Mouse (Mus musculus) R1 (cell line): ENCODE results near the gene Nhsl2.

Source experiments
- DNase-seq: peaks from one replicate; pipeline ENCODE4 v3.0.0-alpha.2; 2018; ENCODE audit warnings: low read depth, low spot score

Gene Nhsl2

DNA sequence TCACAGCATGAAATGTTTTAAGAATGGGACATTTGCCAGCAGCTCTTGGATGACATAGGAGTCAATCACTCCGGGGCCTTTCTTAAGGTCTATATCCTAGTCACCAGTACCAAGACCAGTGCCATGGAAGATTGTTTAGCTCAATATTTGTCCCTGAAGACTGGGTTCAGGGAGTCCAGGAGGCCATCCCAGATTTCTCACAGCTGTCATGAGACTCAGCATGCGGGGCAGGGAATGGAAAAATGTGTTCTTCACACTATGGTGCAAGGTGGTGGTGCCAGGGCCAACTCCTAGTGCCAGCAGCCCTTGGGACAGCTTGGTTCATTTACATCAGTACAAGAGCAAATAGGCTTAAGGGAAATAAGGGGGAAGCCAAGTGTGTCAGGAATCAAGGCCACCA lies 131.4 kb downstream of the Nhsl2 start:
- DNase-seq, result no peak

GRCm38 (mm10) chrX:101981450-101981849 lies 132.3 kb downstream of the Nhsl2 start:
- DNase-seq, result peak; percentile 58

GRCm38 (mm10) chrX:101983638-101984037 lies 134.5 kb downstream of the Nhsl2 start:
- no peak for DNase-seq

- DNase-seq, result peak; percentile 45
Observed at GRCm38 (mm10) chrX:101986657-101987367, 137.6 kb downstream of the Nhsl2 start.

- peak; percentile 74 for DNase-seq
Observed at GRCm38 (mm10) chrX:101993841-101994571, 144.8 kb downstream of the Nhsl2 start.

DNA sequence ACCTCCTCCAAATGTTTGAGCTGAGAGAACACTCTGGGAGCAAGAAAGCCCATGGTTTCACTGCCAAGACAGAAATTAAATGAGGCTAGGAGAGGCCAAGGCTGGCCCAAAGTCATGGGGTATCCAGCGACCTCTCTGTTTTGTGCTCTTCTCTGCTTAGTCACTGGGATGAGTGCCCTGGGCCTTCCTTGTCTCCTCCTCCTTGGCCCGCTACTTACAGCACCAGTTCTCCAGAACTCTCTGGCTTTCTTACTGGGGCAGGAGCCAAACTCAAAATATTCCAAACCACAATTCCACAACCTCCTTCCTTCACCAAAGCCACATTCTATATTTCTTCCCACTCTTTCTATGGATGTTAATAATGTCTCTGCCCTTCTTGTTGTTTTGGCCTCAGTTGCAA lies 147.5 kb downstream of the Nhsl2 start:
- DNase-seq, result no peak

- DNase-seq, result peak; percentile 35
Observed at GRCm38 (mm10) chrX:102003632-102004315, 154.6 kb downstream of the Nhsl2 start.

- DNase-seq, result no peak
Observed at GRCm38 (mm10) chrX:102004370-102004769, 155.2 kb downstream of the Nhsl2 start.

DNA sequence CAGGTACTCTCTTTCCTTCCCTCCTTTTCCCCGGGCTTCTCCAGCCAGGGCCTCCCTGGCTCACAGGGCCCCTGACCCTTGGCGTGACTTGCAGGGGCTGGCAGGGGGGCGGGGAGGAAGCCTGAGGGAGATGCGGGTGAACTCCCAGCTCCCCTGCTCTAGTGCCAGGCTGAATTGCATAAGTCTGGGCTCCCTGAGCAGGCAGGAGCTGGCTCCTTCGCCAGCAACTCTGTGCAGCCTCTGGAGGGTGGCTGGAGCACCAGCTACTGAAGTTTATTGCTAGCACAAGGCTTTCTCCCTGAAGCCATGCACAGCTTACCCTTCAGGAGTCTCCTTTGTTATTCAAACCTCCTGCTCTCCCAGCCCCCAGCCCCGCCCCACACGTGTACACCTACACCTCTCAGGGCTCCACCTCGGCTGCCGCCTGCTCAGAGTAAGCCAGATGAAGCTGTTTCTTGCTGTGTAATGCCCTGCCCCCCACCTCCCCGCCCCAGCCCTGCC lies 156.0 kb downstream of the Nhsl2 start:
- peak; percentile 94 for DNase-seq

DNA sequence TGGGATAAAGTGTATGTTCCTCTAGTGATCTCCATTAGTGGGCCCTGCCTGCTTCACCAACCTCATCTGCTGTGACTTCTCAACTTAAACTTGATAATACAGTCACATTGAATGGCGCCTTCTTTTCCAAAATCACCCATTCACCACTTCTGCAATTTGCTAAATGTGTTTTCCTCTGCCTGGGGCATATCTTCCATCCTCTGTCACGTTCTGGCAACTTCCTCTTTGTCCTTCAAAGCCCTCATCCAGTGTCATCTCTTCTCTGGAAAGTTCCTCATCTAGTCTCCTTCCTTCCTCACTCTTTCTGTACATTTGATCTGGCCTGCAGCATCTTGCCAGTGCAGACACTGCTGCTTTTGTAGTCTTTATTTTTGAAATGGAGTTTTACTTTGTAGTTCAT lies 158.8 kb downstream of the Nhsl2 start:
- no peak for DNase-seq

DNA sequence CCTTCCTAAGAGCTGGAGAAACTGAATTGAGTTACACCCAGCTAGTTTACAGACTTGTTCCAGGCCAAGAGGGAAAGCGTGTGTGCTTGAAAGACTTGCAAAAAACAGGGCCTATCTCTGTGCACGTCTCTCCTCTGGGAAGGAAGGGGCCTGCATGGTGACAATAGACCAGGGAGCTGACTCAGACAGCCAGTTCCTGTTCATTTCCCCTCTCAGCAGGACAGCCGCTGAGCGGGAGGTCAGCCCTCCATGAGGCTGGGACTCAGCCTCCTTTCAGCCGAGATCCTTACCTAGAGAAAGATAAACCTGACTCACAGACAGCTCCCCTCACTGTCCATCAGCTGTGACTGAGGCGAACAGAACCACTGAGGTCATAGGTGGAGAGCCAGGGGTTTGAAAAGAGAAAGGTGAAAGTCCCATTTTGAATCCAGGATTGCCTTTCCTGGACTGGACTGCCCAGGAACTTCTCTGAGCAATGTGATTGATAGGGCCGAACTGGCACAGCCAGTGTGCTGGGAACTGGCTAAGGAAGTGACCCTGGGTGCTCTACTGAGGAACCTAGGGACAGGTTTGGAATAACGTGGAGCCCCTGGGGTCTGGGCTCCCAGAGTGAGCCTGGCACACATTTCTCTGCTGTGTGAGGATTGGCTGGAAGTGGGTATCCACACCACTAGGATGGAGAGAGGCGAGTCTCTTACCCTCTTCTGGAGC lies 168.2 kb downstream of the Nhsl2 start:
- peak; percentile 9 for DNase-seq

- no peak for DNase-seq
Observed at GRCm38 (mm10) chrX:102018890-102019289, 169.7 kb downstream of the Nhsl2 start.

GRCm38 (mm10) chrX:102019471-102020240 lies 170.5 kb downstream of the Nhsl2 start:
- DNase-seq, result no peak

DNA sequence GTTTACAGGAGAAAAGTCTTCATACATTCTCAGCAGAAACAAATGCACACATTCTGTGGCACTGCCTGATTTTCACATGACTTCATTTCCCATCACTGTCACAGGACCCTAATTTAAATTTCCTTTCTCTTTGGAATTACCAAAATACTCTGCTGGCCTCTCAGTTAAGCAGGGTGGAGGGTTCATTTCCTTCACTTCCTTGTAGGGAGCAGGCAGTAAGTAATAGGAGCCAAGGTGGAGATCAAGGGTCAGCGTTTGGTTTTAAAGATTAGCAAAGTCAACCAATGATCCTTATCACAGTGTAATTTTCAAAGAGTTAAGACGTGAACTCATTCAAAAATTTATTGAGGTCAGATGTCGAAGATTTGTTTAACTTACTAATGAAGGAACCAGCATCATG lies 175.8 kb downstream of the Nhsl2 start:
- DNase-seq, result no peak

- peak; percentile 21 for DNase-seq
Observed at GRCm38 (mm10) chrX:102031851-102032250, 182.7 kb downstream of the Nhsl2 start.

GRCm38 (mm10) chrX:102032431-102032830 lies 183.2 kb downstream of the Nhsl2 start:
- DNase-seq, result no peak

- DNase-seq, result no peak
Observed at GRCm38 (mm10) chrX:102033566-102033965, 184.4 kb downstream of the Nhsl2 start.

GRCm38 (mm10) chrX:102035671-102036070 lies 186.5 kb downstream of the Nhsl2 start:
- DNase-seq, result no peak

DNA sequence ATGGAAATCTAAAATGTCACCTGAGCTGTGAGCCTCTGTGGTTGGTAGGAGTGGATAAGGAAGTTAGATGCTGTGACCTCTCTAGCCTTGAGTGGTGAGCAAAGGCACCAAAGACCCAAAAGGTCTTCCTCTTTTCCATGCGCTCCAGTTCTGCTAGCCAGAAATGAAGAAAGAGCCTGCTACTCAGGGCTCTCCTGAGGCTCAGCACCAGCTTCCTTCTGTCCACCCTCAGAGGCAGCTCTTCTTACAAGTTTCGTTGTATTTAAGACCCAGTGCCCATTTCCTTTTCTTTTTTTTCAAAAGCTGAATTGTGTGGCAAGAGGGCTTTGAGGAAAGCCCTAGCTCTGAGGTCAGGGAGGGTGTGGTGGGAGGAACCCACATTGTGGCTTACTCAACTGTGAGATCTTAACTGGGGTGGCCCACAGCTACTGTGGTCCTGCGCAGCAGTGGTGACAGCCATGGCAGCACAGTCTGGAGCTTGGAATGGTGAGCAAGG lies 187.7 kb downstream of the Nhsl2 start:
- no peak for DNase-seq

GRCm38 (mm10) chrX:102037506-102037905 lies 188.3 kb downstream of the Nhsl2 start:
- no peak for DNase-seq

DNA sequence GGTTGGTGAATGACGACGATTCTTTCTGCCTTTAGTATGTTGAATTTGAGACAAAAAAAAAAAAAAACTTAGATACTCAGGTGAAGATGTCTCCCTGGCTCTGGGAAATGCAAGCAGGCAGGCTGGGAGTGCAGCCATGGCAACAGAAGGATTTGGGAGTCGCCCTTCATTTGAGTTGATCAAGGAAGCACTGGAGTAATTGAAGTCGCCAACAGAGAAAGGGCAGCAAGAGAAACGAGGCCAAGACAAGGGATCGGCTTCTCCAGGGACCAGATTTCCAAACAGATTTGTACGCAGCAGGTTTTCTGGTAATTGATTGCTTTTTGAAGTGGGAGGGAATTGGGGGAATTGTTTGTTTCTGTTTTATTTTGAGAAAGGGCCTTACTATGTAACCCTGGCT lies 192.4 kb downstream of the Nhsl2 start:
- no peak for DNase-seq
